Mouse (Mus musculus) heart, embryonic 12.5 days (tissue): ENCODE results near the gene Ptbp2. TPM values are rescaled to one million over a fixed set of nuclear protein-coding genes. Genes with fewer than 3 reads are reported as not detected.
A peak's percentile ranks its signal among the peaks of the same experiment; 100 is the strongest.

Source experiments
- ATAC-seq: fragments of 200-750 bp; cut with Nextera tagmentation; 2 replicates; pipeline ENCODE4 v1.8.0; 2017; ENCODE audit warnings: moderate TSS enrichment, moderate library complexity; ENCODE audit not compliant: insufficient number of reproducible peaks, low FRiP score
- H3K27ac ChIP-seq: fragments of 300-500 bp; sonication (generic); 2 replicates; pipeline ENCODE4 v1.5.1; 2016; ENCODE audit warnings: mild to moderate bottlenecking, moderate library complexity; ENCODE audit not compliant: poor library complexity, severe bottlenecking
- H3K27me3 ChIP-seq: fragments of 300-500 bp; sonication (generic); replicated peaks from 2 replicates; pipeline ENCODE4 v1.6.1; 2016; ENCODE audit warnings: mild to moderate bottlenecking, moderate library complexity
- H3K36me3 ChIP-seq: fragments of 300-500 bp; sonication (generic); 2 replicates; pipeline ENCODE4 v1.6.1; 2016; ENCODE audit warnings: mild to moderate bottlenecking, moderate library complexity
- H3K4me1 ChIP-seq: fragments of 300-500 bp; sonication (generic); replicated peaks from 2 replicates; pipeline ENCODE4 v1.6.1; 2016; ENCODE audit warnings: mild to moderate bottlenecking
- H3K4me2 ChIP-seq: fragments of 300-500 bp; sonication (generic); 2 replicates; pipeline ENCODE4 v1.6.1; 2016; ENCODE audit warnings: mild to moderate bottlenecking, moderate library complexity
- H3K4me3 ChIP-seq: fragments of 300-500 bp; sonication (generic); 2 replicates; pipeline ENCODE4 v1.5.1; 2016; ENCODE audit warnings: mild to moderate bottlenecking
- H3K9ac ChIP-seq: fragments of 300-500 bp; sonication (generic); 2 replicates; pipeline ENCODE4 v1.6.1; 2016; ENCODE audit warnings: mild to moderate bottlenecking, moderate library complexity
- H3K9me3 ChIP-seq: fragments of 300-500 bp; sonication (generic); replicated peaks from 2 replicates; pipeline ENCODE4 v1.6.1; 2016; ENCODE audit warnings: mild to moderate bottlenecking, moderate library complexity
- WGBS: fragments of 180-500 bp; shearing (Covaris S2); methylation state at CpG from one replicate; pipeline ENCODE4 v1.1.7; 2016; 5-methylcytosine and 5-hydroxymethylcytosine counted together
- polyA plus RNA-seq: library from polyadenylated mRNA; unstranded; fragments of >200 nt; fragmentation: Nextera tagmentation; extraction: Ambion mirVana; gene quantifications from 2 replicates; pipeline ENCODE4 v1.2.1, GENCODE M21; 2016

The Ptbp2 gene
- 75.6 and 79.8 TPM in 2 replicates for polyA plus RNA-seq

GRCm38 (mm10) chr3:119784366-119784765 lies at the start of gene Ptbp2:
Ptbp2 (minus strand) TSS chr3:119784466.
- H3K36me3 ChIP-seq = peaks cover 3% of the 10 kb centered on the region; the same call in 1 of the 2 replicates
- H3K4me3 ChIP-seq = peak within 1 kb of the TSS; percentile 89
- peak within 1 kb of the TSS; percentile 95 for H3K27ac ChIP-seq
- H3K9ac ChIP-seq = peak within 1 kb of the TSS; percentile 98
- peaks cover 8% of the 10 kb centered on the region for H3K4me1 ChIP-seq
- no peak for ATAC-seq
- no peaks in the 10 kb centered on the region for H3K27me3 ChIP-seq
- 79% methylated on average over 4 of the region's 4 CpGs for WGBS
- H3K4me2 ChIP-seq = peak within 1 kb of the TSS; percentile 87
- H3K9me3 ChIP-seq = no peaks in the 10 kb centered on the region

GRCm38 (mm10) chr3:119814678-119815077 lies 30.4 kb upstream of the Ptbp2 start:
- 70% methylated on average over 1 of the region's 1 CpGs for WGBS
- no peak for ATAC-seq

GRCm38 (mm10) chr3:119806123-119806522 lies 21.9 kb upstream of the Ptbp2 start:
- no peaks in the 10 kb centered on the region for H3K9me3 ChIP-seq
- no peak overlapping the region for H3K4me3 ChIP-seq
- H3K27me3 ChIP-seq = no peaks in the 10 kb centered on the region
- no peaks in the 10 kb centered on the region for H3K4me1 ChIP-seq
- no peak overlapping the region for H3K4me2 ChIP-seq
- no peak overlapping the region for H3K9ac ChIP-seq
- no peaks in the 10 kb centered on the region for H3K36me3 ChIP-seq
- no peak for ATAC-seq
- no peak overlapping the region for H3K27ac ChIP-seq
- WGBS = 65% methylated on average over 7 of the region's 7 CpGs

More at GRCm38 (mm10) chr3:119814678-119815077, 30.4 kb upstream of the Ptbp2 start:
- no peak overlapping the region for H3K27ac ChIP-seq
- H3K9ac ChIP-seq = no peak overlapping the region
- H3K4me1 ChIP-seq = no peaks in the 10 kb centered on the region
- H3K36me3 ChIP-seq = no peaks in the 10 kb centered on the region
- no peak overlapping the region for H3K4me3 ChIP-seq
- no peaks in the 10 kb centered on the region for H3K27me3 ChIP-seq
- H3K4me2 ChIP-seq = no peak overlapping the region
- no peaks in the 10 kb centered on the region for H3K9me3 ChIP-seq

GRCm38 (mm10) chr3:119794677-119795365 lies 10.6 kb upstream of the Ptbp2 start:
- Histone ChIP-seq H3K4me1 (0 out of 2 replicates have a peak, but pooled peaks cover 6% of the 10 kb centered on the region), H3K4me3 (no peak overlapping the region), H3K9ac (no peak overlapping the region), H3K4me2 (peak overlapping the region; percentile 41), H3K27ac (peak overlapping the region; percentile 80), H3K36me3 (no peaks in the 10 kb centered on the region), H3K27me3 (no peaks in the 10 kb centered on the region), H3K9me3 (peaks cover 8% of the 10 kb centered on the region; the same call in 1 of the 2 replicates)
- 22% methylated on average over 9 of the region's 9 CpGs for WGBS
- ATAC-seq = 0 out of 2 replicates have a peak, but pooled peaks have one; percentile 54

- H3K4me1 ChIP-seq = peaks cover 19% of the 10 kb centered on the region
- peak overlapping the region; percentile 89 for H3K4me3 ChIP-seq
- H3K9ac ChIP-seq = peak overlapping the region; percentile 98
- H3K27ac ChIP-seq = peak overlapping the region; percentile 95
- H3K36me3 ChIP-seq = peaks cover 9% of the 10 kb centered on the region; the same call in 1 of the 2 replicates
- H3K9me3 ChIP-seq = no peaks in the 10 kb centered on the region
- WGBS = under 1% methylated on average over 77 of the region's 89 CpGs
- H3K4me2 ChIP-seq = peak overlapping the region; percentile 87
- H3K27me3 ChIP-seq = no peaks in the 10 kb centered on the region
- ATAC-seq = peak; percentile 90
These were observed 1.1 kb downstream of the Ptbp2 start for GRCm38 (mm10) chr3:119782946-119783701.

GRCm38 (mm10) chr3:119782022-119782945 lies 2.0 kb downstream of the Ptbp2 start:
- Histone ChIP-seq H3K4me1 (peaks cover 20% of the 10 kb centered on the region), H3K9ac (peak overlapping the region; percentile 98), H3K4me3 (peak overlapping the region; percentile 89), H3K4me2 (peak overlapping the region; percentile 87), H3K27ac (peak overlapping the region; percentile 95), H3K36me3 (peaks cover 9% of the 10 kb centered on the region; the same call in 1 of the 2 replicates), H3K9me3 (no peaks in the 10 kb centered on the region), H3K27me3 (no peaks in the 10 kb centered on the region)
- ATAC-seq = peak; percentile 56
- under 1% methylated on average over 50 of the region's 63 CpGs for WGBS

GRCm38 (mm10) chr3:119780876-119781275 lies 3.4 kb downstream of the Ptbp2 start:
- ATAC-seq = no peak
- H3K36me3 ChIP-seq = peaks cover 9% of the 10 kb centered on the region; the same call in 1 of the 2 replicates
- H3K9ac ChIP-seq = peak overlapping the region; percentile 65; the same call in 1 of the 2 replicates
- H3K27ac ChIP-seq = no peak overlapping the region
- peaks cover 23% of the 10 kb centered on the region for H3K4me1 ChIP-seq
- peak overlapping the region; percentile 30 for H3K4me3 ChIP-seq
- no peaks in the 10 kb centered on the region for H3K27me3 ChIP-seq
- peak overlapping the region; percentile 61 for H3K4me2 ChIP-seq
- H3K9me3 ChIP-seq = no peaks in the 10 kb centered on the region

- 96% methylated on average over 1 of the region's 1 CpGs for WGBS
- no peak for ATAC-seq
- peaks cover 9% of the 10 kb centered on the region; the same call in 1 of the 2 replicates for H3K36me3 ChIP-seq
- no peak overlapping the region for H3K4me3 ChIP-seq
- H3K4me1 ChIP-seq = peaks cover 25% of the 10 kb centered on the region
- no peak overlapping the region for H3K27ac ChIP-seq
- no peak overlapping the region for H3K9ac ChIP-seq
- no peaks in the 10 kb centered on the region for H3K27me3 ChIP-seq
- H3K4me2 ChIP-seq = no peak overlapping the region
- no peaks in the 10 kb centered on the region for H3K9me3 ChIP-seq
These were observed 5.0 kb downstream of the Ptbp2 start for GRCm38 (mm10) chr3:119779261-119779660.

GRCm38 (mm10) chr3:119778431-119778830 lies 5.8 kb downstream of the Ptbp2 start:
- Histone ChIP-seq H3K36me3 (peaks cover 9% of the 10 kb centered on the region; the same call in 1 of the 2 replicates), H3K4me3 (no peak overlapping the region), H3K9ac (no peak overlapping the region), H3K4me1 (peaks cover 25% of the 10 kb centered on the region), H3K27me3 (no peaks in the 10 kb centered on the region), H3K4me2 (no peak overlapping the region), H3K9me3 (no peaks in the 10 kb centered on the region), H3K27ac (no peak overlapping the region)
- WGBS = 82% methylated on average over 2 of the region's 2 CpGs
- no peak for ATAC-seq

GRCm38 (mm10) chr3:119776129-119776528 lies 8.1 kb downstream of the Ptbp2 start:
- Histone ChIP-seq H3K4me1 (peaks cover 25% of the 10 kb centered on the region), H3K9me3 (no peaks in the 10 kb centered on the region), H3K27me3 (no peaks in the 10 kb centered on the region), H3K4me2 (no peak overlapping the region), H3K4me3 (no peak overlapping the region), H3K9ac (no peak overlapping the region), H3K27ac (no peak overlapping the region), H3K36me3 (peaks cover 9% of the 10 kb centered on the region; the same call in 1 of the 2 replicates)
- no peak for ATAC-seq
- WGBS = 84% methylated on average over 5 of the region's 5 CpGs
